8 mouse cellular contexts compared by ENCODE assay signal in the genomic region with DNA sequence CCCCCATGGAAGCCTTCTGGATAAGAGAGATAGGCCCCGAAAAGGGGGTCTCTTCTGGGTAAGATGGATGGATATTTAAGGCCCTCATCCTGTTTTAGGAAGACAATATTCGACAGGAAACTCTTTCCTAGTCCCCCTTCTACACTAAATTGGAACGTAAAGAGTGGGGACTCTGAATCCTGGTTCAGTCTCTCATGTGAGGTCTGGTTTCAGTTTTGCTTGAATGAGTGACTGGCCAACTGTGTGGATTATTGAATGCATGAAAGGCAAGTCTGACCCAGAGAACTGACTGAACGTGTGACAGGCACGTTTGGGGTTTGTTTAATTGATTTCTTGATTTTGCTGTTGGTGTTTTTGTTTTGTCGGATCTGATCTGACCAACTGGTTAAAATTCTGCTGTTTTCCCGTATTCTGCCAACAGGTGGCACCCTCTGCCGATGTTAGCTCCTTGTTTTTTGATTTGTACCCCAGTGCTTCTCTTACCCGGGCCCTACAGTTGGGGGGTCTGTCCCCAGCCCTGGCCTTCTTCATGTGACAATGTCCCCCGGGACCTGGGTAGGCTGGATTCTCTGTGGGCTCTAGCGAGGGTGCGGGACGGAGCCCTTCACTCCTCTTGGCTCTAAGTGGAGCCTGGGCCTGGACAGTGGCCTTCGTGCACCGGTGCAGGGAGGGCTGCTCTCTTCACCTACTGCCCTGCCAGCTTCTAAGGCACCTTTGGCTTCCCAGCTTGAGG. TPM values are rescaled to one million over a fixed set of nuclear protein-coding genes. Genes with fewer than 3 reads are reported as not detected.
DNase-seq lines count a peak whose midpoint lies in the region; ATAC-seq lines count a peak whose summit lies in the region.

No protein-coding gene starts in this region.

- peak; percentile 62 for DNase-seq in urinary bladder, postnatal 14 days (ENCODE audit: low spot score)
- DNase-seq in urinary bladder, postnatal 10 days (ENCODE audit: low spot score), result no peak
- DNase-seq in embryo, embryonic 11.5 days (ENCODE audit: low read depth, low spot score), result peak; percentile 64
- peak; percentile 23 to 24 for DNase-seq in gastrocnemius, postnatal 36 days
- DNase-seq in intestine, embryonic 14.5 days (ENCODE audit: low spot score), result peak; percentile 87
- DNase-seq in left cerebral cortex, postnatal 36 days (ENCODE audit: low spot score in 2 of 2), result peak; percentile 58 to 77
- peak; percentile 66 for DNase-seq in mesoderm, embryonic 11.5 days (ENCODE audit: low read depth, low spot score)
- DNase-seq in skeletal muscle tissue, adult 2 months (ENCODE audit: low read depth, low spot score), result peak; percentile 12

- no peaks in the 10 kb centered on the region for H3K27me3 ChIP-seq in intestine, embryonic 14.5 days (replicated peaks; ENCODE audit: control insufficient read depth, insufficient read depth, low read length)

- H3K36me3 ChIP-seq in intestine, embryonic 14.5 days (ENCODE audit: control insufficient read depth, insufficient read depth, low read length), result no peaks in the 10 kb centered on the region

- H3K4me2 ChIP-seq in intestine, embryonic 14.5 days (ENCODE audit: low read length), result peak overlapping the region; percentile 48

- no peaks in the 10 kb centered on the region for H3K9me3 ChIP-seq in intestine, embryonic 14.5 days (ENCODE audit: control insufficient read depth, low read length)

- peak overlapping the region; percentile 16; the same call in 1 of the 2 replicates for H3K4me3 ChIP-seq in intestine, embryonic 14.5 days (ENCODE audit: low read depth, low read length)

- ATAC-seq in intestine, embryonic 14.5 days (replicated peaks; ENCODE audit: low FRiP score, low TSS enrichment, low read depth), result no peak

- no peak overlapping the region for H3K27ac ChIP-seq in intestine, embryonic 14.5 days (ENCODE audit: low read depth)

- 30% methylated on average over 15 of the region's 15 CpGs for WGBS in intestine, embryonic 14.5 days

- H3K9ac ChIP-seq in intestine, embryonic 14.5 days (ENCODE audit: low read length), result peak overlapping the region; percentile 6; the same call in 1 of the 2 replicates

- intact Hi-C loops in gastrocnemius, postnatal 36 days (cut with DNase I), result loop anchor here (2.0 to 10.0 kb wide), 3 partner anchors 135 to 425 kb away; partner anchors contain the start of genes Gng2 and Kcnk16
- intact Hi-C loops in left cerebral cortex, postnatal 36 days (cut with DNase I), result loop anchor here (1.0 to 10.0 kb wide), 2 partner anchors 228 to 425 kb away; partner anchors contain the start of gene Kcnk16

- no peaks in the 10 kb centered on the region for H3K4me1 ChIP-seq in intestine, embryonic 14.5 days (replicated peaks; ENCODE audit: control insufficient read depth, insufficient read depth, low read length)

RNA-seq across cellular contexts. Expression of gene Rtraf, which starts 16.1 kb away (rescaled TPM):
- 10 to 100 TPM; 60.1 to 80.7 TPM for total RNA-seq in gastrocnemius, postnatal 36 days (2021)
- polyA plus RNA-seq in intestine, embryonic 14.5 days (2014; fragmentation: Nextera tagmentation; extraction: Ambion mirVana), result 213 and 221 TPM in 2 replicates
- total RNA-seq in left cerebral cortex, postnatal 36 days (2021), result 10 to 100 TPM; 41.5 to 44.0 TPM
